Mouse (Mus musculus) kidney, adult 2 months (tissue): ENCODE measurements around the gene Myo3b. TPM values are rescaled to one million over a fixed set of nuclear protein-coding genes. Genes with fewer than 3 reads are reported as not detected.

ENCODE experiments used
- DNase-seq: peaks from one replicate; pipeline ENCODE4 v3.0.0; 2021
- H3K27ac ChIP-seq: fragments of 200-500 bp; 2 replicates; pipeline ENCODE4 v1.5.1; 2012; ENCODE audit warnings: low read depth, low read length, control low read depth, inconsistent platforms; ENCODE audit not compliant: insufficient read depth
- H3K27me3 ChIP-seq: fragments of 200-500 bp; replicated peaks from 2 replicates; pipeline ENCODE4 v1.6.1; 2012; ENCODE audit warnings: mild to moderate bottlenecking, moderate library complexity, low read length, inconsistent platforms; ENCODE audit not compliant: control insufficient read depth, insufficient read depth
- H3K36me3 ChIP-seq: fragments of 200-500 bp; 2 replicates; pipeline ENCODE4 v1.6.1; 2012; ENCODE audit warnings: mild to moderate bottlenecking, moderate library complexity, low read length, inconsistent platforms; ENCODE audit not compliant: control insufficient read depth, insufficient read depth
- H3K4me1 ChIP-seq: fragments of 200-500 bp; 2 replicates; pipeline ENCODE4 v1.6.1; 2011; ENCODE audit warnings: low read length; ENCODE audit not compliant: control insufficient read depth, insufficient read depth
- H3K4me3 ChIP-seq: fragments of 200-500 bp; 2 replicates; pipeline ENCODE4 v1.5.1; 2011; ENCODE audit warnings: mild to moderate bottlenecking, low read depth, low read length, control low read depth; ENCODE audit not compliant: insufficient read depth
- CTCF ChIP-seq: fragments of 200-500 bp; conservative IDR thresholded peaks from 2 replicates; pipeline ENCODE4 v1.5.1; 2011; ENCODE audit warnings: low read depth, mild to moderate bottlenecking, control low read depth, low read length, moderate library complexity, mixed read lengths; ENCODE audit not compliant: insufficient read depth, insufficient read length
- POLR2A ChIP-seq: fragments of 200-500 bp; IDR thresholded peaks from one replicate; pipeline ENCODE4 v1.6.1; 2011; ENCODE audit warnings: low read depth, low read length, control low read depth
- WGBS: fragments of 180-500 bp; shearing (Covaris S2); methylation state at CpG from one replicate; pipeline ENCODE4 v1.1.7; 2018; 5-methylcytosine and 5-hydroxymethylcytosine counted together
- polyA plus RNA-seq: library from polyadenylated mRNA; depleted of rRNA; stranded (reverse); fragments of >200 nt; gene quantifications from 2 replicates; pipeline ENCODE4 v1.2.3, GENCODE M21; 2012

The Myo3b gene
- polyA plus RNA-seq, 1 experiment: 1.7 TPM

GRCm38 (mm10) chr2:70177709-70178030 is 138.7 kb downstream of the Myo3b start:
- TF ChIP-seq POLR2A (no peak), CTCF (no peak)
- Histone ChIP-seq H3K4me1 (no peaks in the 10 kb centered on the region), H3K36me3 (no peaks in the 10 kb centered on the region), H3K4me3 (no peak overlapping the region), H3K27ac (no peak overlapping the region), H3K27me3 (no peaks in the 10 kb centered on the region)
- no peak for DNase-seq
- 64% methylated on average over 5 of the region's 5 CpGs for WGBS

DNA sequence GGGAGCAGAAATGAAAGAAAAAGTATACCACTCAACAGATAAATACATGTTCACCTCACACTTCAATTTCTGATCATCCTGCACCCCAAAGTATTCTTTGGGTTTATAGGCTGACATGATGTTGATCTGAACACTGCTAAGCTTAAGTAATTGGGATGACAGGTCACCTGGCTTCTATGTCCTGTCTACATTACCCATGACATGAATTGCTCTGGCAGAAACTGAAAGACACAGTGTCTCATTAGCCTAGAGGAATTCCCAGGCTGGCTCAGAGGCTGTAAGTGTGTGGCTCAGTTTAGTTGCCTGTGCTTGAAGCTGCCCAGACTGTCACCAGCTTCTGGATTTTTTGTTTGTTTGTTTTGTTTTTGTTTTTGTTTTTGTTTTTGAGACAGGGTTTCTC is 139.3 kb downstream of the Myo3b start:
- no peak overlapping the region for H3K27ac ChIP-seq
- no peak for DNase-seq
- H3K4me3 ChIP-seq: no peak overlapping the region
- TF ChIP-seq POLR2A (no peak), CTCF (no peak)
- no peaks in the 10 kb centered on the region for H3K36me3 ChIP-seq
- H3K4me1 ChIP-seq: no peaks in the 10 kb centered on the region
- H3K27me3 ChIP-seq: no peaks in the 10 kb centered on the region

DNA sequence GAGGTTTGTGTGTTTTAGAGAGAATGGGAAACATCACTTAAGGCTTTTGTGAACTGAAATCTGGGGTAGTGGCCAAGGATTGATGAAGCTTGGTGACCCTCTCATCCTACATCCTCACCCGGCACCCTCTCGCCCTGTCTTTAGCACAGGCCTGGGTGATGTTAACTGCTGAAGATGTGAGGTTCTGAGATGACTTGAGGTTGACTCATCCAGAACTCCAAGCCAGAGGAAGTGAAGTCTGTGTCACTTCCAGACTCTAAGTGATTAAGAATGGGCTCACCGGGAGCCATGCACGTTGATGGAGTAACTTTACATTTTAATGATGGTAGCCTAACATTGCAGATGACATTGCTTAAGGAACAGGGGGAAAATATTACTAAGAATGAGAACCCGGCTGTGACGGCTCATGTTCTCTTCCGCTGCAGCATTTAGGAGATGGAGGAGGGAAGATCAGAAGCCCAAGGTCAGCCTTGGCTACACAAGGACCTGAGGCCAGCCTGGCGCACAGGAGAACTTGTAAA is 143.3 kb downstream of the Myo3b start:
- WGBS: 91% methylated on average over 8 of the region's 8 CpGs
- no peak overlapping the region for H3K4me3 ChIP-seq
- no peaks in the 10 kb centered on the region for H3K4me1 ChIP-seq
- DNase-seq: no peak
- H3K36me3 ChIP-seq: no peaks in the 10 kb centered on the region
- H3K27me3 ChIP-seq: no peaks in the 10 kb centered on the region
- no peak overlapping the region for H3K27ac ChIP-seq
- TF ChIP-seq CTCF (no peak), POLR2A (no peak)

DNA sequence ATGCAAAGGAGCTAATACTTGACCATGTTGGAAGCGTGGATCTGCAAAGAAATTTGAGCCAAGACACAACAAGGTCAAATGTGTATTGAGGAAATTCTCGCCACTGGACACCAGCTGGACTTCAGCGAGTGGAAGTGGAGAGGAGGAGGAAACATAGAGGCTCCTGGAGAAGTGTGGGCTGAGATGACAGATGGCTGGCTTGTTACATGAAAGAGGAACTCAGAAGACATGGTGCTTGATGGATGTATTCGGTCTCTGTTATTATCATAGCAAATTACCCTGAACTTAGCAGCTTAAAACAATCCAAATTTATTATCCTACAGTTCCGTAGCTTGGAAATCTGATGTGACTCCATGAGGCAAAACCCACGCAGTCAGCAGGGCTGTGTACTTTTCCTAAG is 148.1 kb downstream of the Myo3b start:
- TF ChIP-seq POLR2A: no peak
- TF ChIP-seq CTCF: no peak
- 56% methylated on average over 6 of the region's 6 CpGs for WGBS
- no peak for DNase-seq
- Histone ChIP-seq H3K27me3 (no peaks in the 10 kb centered on the region), H3K36me3 (no peaks in the 10 kb centered on the region), H3K4me1 (no peaks in the 10 kb centered on the region), H3K4me3 (no peak overlapping the region), H3K27ac (no peak overlapping the region)

GRCm38 (mm10) chr2:70195418-70196248 is 156.7 kb downstream of the Myo3b start:
- no peak overlapping the region for H3K4me3 ChIP-seq
- DNase-seq: no peak
- WGBS: 58% methylated on average over 9 of the region's 9 CpGs
- H3K4me1 ChIP-seq: no peaks in the 10 kb centered on the region
- no peak for TF ChIP-seq CTCF
- TF ChIP-seq POLR2A: no peak
- H3K27me3 ChIP-seq: no peaks in the 10 kb centered on the region
- H3K27ac ChIP-seq: no peak overlapping the region
- no peaks in the 10 kb centered on the region for H3K36me3 ChIP-seq

DNA sequence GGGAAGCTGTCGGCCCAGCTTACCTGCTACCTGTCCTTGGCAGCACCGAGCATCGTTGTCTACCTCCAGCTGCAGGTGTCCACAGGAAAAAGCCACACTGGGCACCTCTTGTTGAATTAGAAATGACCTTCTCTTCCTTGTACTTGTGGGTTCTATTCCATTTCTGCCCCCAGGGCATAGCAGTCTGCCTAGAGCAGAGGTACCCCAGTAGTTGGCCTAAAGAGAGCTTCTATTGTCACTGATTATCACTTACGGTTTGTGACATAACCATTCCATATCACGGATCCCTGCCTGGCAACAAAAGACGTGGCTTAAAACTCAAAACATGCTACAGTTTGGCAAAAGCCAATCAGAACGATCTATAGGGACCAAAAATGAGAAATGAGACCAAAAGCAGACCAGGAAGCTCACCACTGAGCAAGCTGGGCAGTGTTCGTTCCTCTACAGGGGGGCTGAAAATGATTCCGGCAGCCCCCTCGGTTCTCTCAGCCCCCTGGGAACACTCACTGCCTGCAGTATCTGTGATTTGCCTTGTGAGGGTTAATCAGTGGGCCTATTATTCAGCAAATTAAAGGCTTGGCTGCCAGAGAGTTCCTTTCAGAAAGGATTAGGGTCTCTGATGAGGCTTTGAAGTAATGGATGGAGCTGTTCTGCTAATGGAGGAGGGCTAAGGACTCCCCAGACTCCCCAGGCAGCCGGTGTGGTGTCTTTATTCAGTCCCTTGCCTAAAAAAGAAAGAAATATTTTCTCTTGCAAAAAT is 163.1 kb downstream of the Myo3b start:
- DNase-seq: no peak
- WGBS: 48% methylated on average over 11 of the region's 11 CpGs
- no peaks in the 10 kb centered on the region for H3K4me1 ChIP-seq
- TF ChIP-seq CTCF (no peak), POLR2A (no peak)
- no peaks in the 10 kb centered on the region for H3K36me3 ChIP-seq
- H3K27me3 ChIP-seq: no peaks in the 10 kb centered on the region
- H3K4me3 ChIP-seq: no peak overlapping the region
- no peak overlapping the region for H3K27ac ChIP-seq

DNA sequence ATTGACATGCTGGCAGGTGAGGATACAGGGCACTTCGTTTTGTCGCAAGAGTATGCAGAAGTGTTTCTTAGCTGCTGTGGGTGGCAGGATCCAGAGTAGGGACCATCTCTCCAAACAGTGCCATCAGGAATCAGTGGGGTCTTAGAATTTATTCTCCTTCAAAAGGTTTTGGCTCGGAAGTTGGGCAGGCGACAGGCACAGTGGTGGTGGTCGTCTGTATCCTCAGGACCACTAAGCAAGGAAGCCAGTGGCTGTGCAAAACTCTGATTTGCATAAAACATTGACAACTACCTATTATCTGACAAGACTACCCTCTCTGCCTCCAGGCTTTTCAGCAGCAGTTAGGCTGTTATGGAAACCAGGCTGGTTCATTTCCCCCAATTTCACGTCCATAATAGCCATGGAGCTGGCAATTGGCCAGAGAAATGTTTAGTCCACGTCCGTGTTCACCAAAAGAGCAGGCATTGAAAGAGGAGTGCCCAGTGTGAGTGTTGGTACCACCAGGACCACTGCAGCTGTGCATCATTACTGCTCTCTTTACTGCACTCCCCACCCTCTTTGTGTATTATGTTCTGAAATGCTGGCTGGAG is 163.7 kb downstream of the Myo3b start:
- Histone ChIP-seq H3K27me3 (no peaks in the 10 kb centered on the region), H3K36me3 (no peaks in the 10 kb centered on the region), H3K4me1 (no peaks in the 10 kb centered on the region), H3K27ac (no peak overlapping the region), H3K4me3 (no peak overlapping the region)
- WGBS: 41% methylated on average over 8 of the region's 8 CpGs
- no peak for DNase-seq
- TF ChIP-seq CTCF (no peak), POLR2A (no peak)
